Mouse (Mus musculus): ENCODE measurements at regions not wholly inside any gene's neighbourhood (a gene's known extent, or its start where the extent isn't known, plus 50 kb on each side); places are given as distances from the start of the nearest gene placed in this dataset.

GRCm38 (mm10) chr19:28745105-28745504 is 65.2 kb upstream of the Glis3 start:
- TF ChIP-seq CTCF (IDR thresholded peaks at IDR 0.05; ENCODE audit: borderline replicate concordance, insufficient read depth, low read length) (no peak), POLR2A (IDR thresholded peaks at IDR 0.05; ENCODE audit: low read depth, low read length) (no peak)

Data from embryonic fibroblast, embryonic 13.5 days (primary cell).